Mouse (Mus musculus): ENCODE measurements around the gene Klf15. TPM values are rescaled to one million over a fixed set of nuclear protein-coding genes. Genes with fewer than 3 reads are reported as not detected.

The Klf15 gene
- polyA plus RNA-seq, 1 experiment from 2014 or later: 13.9 TPM

DNA sequence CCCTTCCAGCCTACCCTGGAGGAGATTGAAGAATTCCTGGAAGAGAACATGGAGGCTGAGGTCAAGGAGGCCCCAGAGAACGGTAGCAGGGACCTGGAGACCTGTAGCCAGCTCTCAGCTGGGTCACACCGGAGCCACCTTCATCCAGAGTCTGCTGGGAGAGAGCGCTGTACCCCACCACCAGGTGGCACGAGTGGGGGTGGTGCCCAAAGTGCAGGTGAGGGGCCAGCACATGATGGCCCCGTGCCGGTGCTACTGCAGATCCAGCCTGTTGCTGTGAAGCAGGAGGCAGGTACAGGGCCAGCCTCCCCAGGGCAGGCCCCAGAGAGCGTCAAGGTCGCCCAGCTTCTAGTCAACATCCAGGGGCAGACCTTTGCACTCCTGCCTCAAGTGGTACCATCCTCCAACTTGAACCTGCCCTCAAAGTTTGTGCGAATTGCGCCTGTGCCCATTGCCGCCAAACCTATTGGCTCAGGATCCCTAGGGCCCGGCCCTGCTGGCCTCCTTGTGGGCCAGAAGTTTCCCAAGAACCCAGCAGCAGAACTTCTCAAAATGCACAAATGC, 4.6 kb downstream of the Klf15 start:
- no peaks in the 10 kb centered on the region for H3K36me3 ChIP-seq (ENCODE audit: control insufficient read depth, insufficient read depth, low read length)
- no peak overlapping the region for H3K4me2 ChIP-seq (ENCODE audit: low read length)
- no peak overlapping the region for H3K4me3 ChIP-seq (replicated peaks; ENCODE audit: low read depth, low read length)
- H3K9me3 ChIP-seq (ENCODE audit: control insufficient read depth, low read length): no peaks in the 10 kb centered on the region
- no peak for DNase-seq
- H3K27me3 ChIP-seq (ENCODE audit: control insufficient read depth, insufficient read depth, low read length): peaks cover 16% of the 10 kb centered on the region
- H3K9ac ChIP-seq (replicated peaks; ENCODE audit: low read length): no peak overlapping the region
- WGBS: 92% methylated on average over 12 of the region's 12 CpGs
- peaks cover 16% of the 10 kb centered on the region; the same call in 1 of the 2 replicates for H3K4me1 ChIP-seq (ENCODE audit: control insufficient read depth, insufficient read depth, low read length)
- no peak overlapping the region for H3K27ac ChIP-seq (replicated peaks; ENCODE audit: low read depth, low read length)
- no peak for ATAC-seq (ENCODE audit: low FRiP score, low TSS enrichment)

DNA sequence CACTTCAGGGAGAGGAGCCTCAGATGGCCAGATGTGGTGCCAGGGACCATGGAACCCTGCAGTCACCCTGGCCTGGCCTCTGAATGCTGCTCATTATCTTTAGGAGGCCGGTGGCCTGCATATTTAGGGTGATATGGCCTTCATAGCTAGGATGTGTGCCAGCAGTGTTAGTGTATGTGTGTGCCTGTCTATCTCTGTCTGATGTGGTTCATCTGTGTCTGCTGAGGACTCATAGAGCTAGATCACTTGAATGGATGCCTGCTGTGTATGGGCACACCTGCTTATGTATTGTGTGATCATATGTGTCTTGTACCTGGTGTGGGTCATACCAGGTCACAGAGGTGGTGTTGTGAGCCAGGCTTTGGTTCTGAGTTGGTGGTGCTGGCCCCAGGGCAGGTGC, 5.8 kb downstream of the Klf15 start:
- 63% methylated on average over 1 of the region's 1 CpGs for WGBS
- no peak for DNase-seq
- Histone ChIP-seq H3K27ac (replicated peaks; ENCODE audit: low read depth, low read length) (no peak overlapping the region), H3K27me3 (ENCODE audit: control insufficient read depth, insufficient read depth, low read length) (peaks cover 5% of the 10 kb centered on the region; the same call in 1 of the 2 replicates), H3K9me3 (ENCODE audit: control insufficient read depth, low read length) (no peaks in the 10 kb centered on the region), H3K4me3 (replicated peaks; ENCODE audit: low read depth, low read length) (no peak overlapping the region), H3K36me3 (ENCODE audit: control insufficient read depth, insufficient read depth, low read length) (no peaks in the 10 kb centered on the region), H3K4me2 (ENCODE audit: low read length) (no peak overlapping the region), H3K9ac (replicated peaks; ENCODE audit: low read length) (no peak overlapping the region), H3K4me1 (ENCODE audit: control insufficient read depth, insufficient read depth, low read length) (peaks cover 7% of the 10 kb centered on the region; the same call in 1 of the 2 replicates)
- ATAC-seq (ENCODE audit: low FRiP score, low TSS enrichment): no peak

DNA sequence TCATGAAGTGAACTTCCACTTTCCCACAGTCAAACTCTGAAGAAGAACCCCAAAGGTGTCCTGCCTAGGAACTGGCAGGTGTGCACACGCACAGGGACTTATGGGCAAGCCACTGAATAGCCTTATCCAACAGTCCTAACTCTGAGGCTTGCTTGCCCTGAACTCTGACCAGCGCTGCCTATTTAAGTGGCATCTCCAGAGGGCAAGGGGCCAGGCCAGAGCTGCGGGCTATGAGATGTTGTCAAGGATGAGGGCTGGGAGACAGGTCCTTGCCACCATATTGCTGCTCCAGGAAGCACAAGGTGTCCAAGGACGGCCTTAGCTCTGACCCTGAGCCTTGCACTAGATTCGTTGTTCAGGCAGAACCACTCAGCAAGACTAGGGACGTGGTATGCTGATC, 6.7 kb downstream of the Klf15 start:
- Histone ChIP-seq H3K9ac (replicated peaks; ENCODE audit: low read length) (no peak overlapping the region), H3K4me1 (ENCODE audit: control insufficient read depth, insufficient read depth, low read length) (no peaks in the 10 kb centered on the region), H3K4me3 (replicated peaks; ENCODE audit: low read depth, low read length) (no peak overlapping the region), H3K36me3 (ENCODE audit: control insufficient read depth, insufficient read depth, low read length) (no peaks in the 10 kb centered on the region), H3K4me2 (ENCODE audit: low read length) (no peak overlapping the region), H3K27ac (replicated peaks; ENCODE audit: low read depth, low read length) (no peak overlapping the region), H3K9me3 (ENCODE audit: control insufficient read depth, low read length) (no peaks in the 10 kb centered on the region), H3K27me3 (ENCODE audit: control insufficient read depth, insufficient read depth, low read length) (no peaks in the 10 kb centered on the region)
- DNase-seq: no peak
- 92% methylated on average over 6 of the region's 6 CpGs for WGBS
- ATAC-seq (ENCODE audit: low FRiP score, low TSS enrichment): no peak

DNA sequence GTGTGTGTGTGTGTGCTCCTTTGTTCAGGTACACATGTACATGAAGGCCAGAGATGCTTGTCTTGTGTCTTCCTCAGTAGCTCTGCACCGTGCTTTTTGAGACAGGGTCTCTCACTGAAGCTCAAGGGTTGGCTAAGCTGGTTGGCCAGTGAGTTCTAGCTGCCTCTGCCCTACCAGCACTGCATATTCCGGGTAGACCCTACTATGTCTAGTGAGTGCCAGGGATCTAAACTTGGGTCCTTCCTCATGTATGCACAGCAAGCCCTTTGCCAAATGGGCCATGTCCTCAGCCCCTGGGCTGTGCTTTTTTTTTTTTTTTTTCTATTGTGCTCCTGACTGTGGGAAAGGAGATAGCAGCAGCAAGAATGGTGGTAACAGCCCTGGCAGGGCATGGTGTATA, 7.9 kb downstream of the Klf15 start:
- H3K27me3 ChIP-seq (ENCODE audit: control insufficient read depth, insufficient read depth, low read length): no peaks in the 10 kb centered on the region
- DNase-seq: no peak

GRCm38 (mm10) chr6:90470947-90471541, 8.7 kb downstream of the Klf15 start:
- 75% methylated on average over 12 of the region's 12 CpGs for WGBS
- Histone ChIP-seq H3K4me3 (replicated peaks; ENCODE audit: low read depth, low read length) (no peak overlapping the region), H3K36me3 (ENCODE audit: control insufficient read depth, insufficient read depth, low read length) (no peaks in the 10 kb centered on the region), H3K9ac (replicated peaks; ENCODE audit: low read length) (no peak overlapping the region), H3K27ac (replicated peaks; ENCODE audit: low read depth, low read length) (no peak overlapping the region), H3K9me3 (ENCODE audit: control insufficient read depth, low read length) (no peaks in the 10 kb centered on the region), H3K27me3 (ENCODE audit: control insufficient read depth, insufficient read depth, low read length) (no peaks in the 10 kb centered on the region), H3K4me2 (ENCODE audit: low read length) (no peak overlapping the region), H3K4me1 (ENCODE audit: control insufficient read depth, insufficient read depth, low read length) (no peaks in the 10 kb centered on the region)
- ATAC-seq (ENCODE audit: low FRiP score, low TSS enrichment): no peak
- DNase-seq: no peak

More for the DNA sequence above, 7.9 kb downstream of the Klf15 start:
- no peak overlapping the region for H3K9ac ChIP-seq (replicated peaks; ENCODE audit: low read length)
- H3K27ac ChIP-seq (replicated peaks; ENCODE audit: low read depth, low read length): no peak overlapping the region
- no peaks in the 10 kb centered on the region for H3K4me1 ChIP-seq (ENCODE audit: control insufficient read depth, insufficient read depth, low read length)
- no peak for ATAC-seq (ENCODE audit: low FRiP score, low TSS enrichment)
- H3K36me3 ChIP-seq (ENCODE audit: control insufficient read depth, insufficient read depth, low read length): no peaks in the 10 kb centered on the region
- H3K9me3 ChIP-seq (ENCODE audit: control insufficient read depth, low read length): no peaks in the 10 kb centered on the region
- no peak overlapping the region for H3K4me3 ChIP-seq (replicated peaks; ENCODE audit: low read depth, low read length)
- 94% methylated on average over 2 of the region's 2 CpGs for WGBS
- no peak overlapping the region for H3K4me2 ChIP-seq (ENCODE audit: low read length)

DNA sequence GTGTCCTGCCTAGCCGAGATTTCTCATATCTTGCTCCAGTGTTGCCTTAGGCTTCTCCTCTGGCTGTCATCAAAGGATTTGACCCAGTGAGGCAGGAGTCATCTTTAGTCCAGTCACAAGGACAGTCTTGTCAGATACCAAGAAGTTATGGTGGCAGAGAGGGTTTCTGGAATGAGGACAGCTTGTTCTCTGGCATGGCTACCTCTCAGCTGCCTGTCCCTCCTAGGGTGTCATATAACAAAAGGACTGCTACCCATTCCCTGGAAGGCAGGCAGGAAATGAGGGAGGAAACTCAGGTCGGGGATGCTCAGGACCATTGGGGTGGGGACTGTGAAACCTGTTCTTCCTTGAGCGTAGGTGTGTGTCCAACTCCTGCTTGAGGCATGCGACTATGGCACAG, 9.7 kb downstream of the Klf15 start:
- no peaks in the 10 kb centered on the region for H3K27me3 ChIP-seq (ENCODE audit: control insufficient read depth, insufficient read depth, low read length)
- H3K27ac ChIP-seq (replicated peaks; ENCODE audit: low read depth, low read length): no peak overlapping the region
- DNase-seq (no peak), ATAC-seq (ENCODE audit: low FRiP score, low TSS enrichment) (no peak)
- H3K4me1 ChIP-seq (ENCODE audit: control insufficient read depth, insufficient read depth, low read length): no peaks in the 10 kb centered on the region
- no peaks in the 10 kb centered on the region for H3K9me3 ChIP-seq (ENCODE audit: control insufficient read depth, low read length)
- no peak overlapping the region for H3K4me3 ChIP-seq (replicated peaks; ENCODE audit: low read depth, low read length)
- 80% methylated on average over 4 of the region's 4 CpGs for WGBS
- H3K4me2 ChIP-seq (ENCODE audit: low read length): no peak overlapping the region
- H3K9ac ChIP-seq (replicated peaks; ENCODE audit: low read length): no peak overlapping the region
- no peaks in the 10 kb centered on the region for H3K36me3 ChIP-seq (ENCODE audit: control insufficient read depth, insufficient read depth, low read length)

GRCm38 (mm10) chr6:90472697-90473096, 10.3 kb downstream of the Klf15 start:
- DNase-seq: no peak
- Histone ChIP-seq H3K27me3 (ENCODE audit: control insufficient read depth, insufficient read depth, low read length) (no peaks in the 10 kb centered on the region), H3K4me3 (replicated peaks; ENCODE audit: low read depth, low read length) (no peak overlapping the region), H3K36me3 (ENCODE audit: control insufficient read depth, insufficient read depth, low read length) (no peaks in the 10 kb centered on the region), H3K4me1 (ENCODE audit: control insufficient read depth, insufficient read depth, low read length) (no peaks in the 10 kb centered on the region), H3K9ac (replicated peaks; ENCODE audit: low read length) (no peak overlapping the region), H3K27ac (replicated peaks; ENCODE audit: low read depth, low read length) (no peak overlapping the region), H3K4me2 (ENCODE audit: low read length) (no peak overlapping the region), H3K9me3 (ENCODE audit: control insufficient read depth, low read length) (no peaks in the 10 kb centered on the region)
- 92% methylated on average over 3 of the region's 3 CpGs for whole genome bisulfite sequencing
- no peak for ATAC-seq (ENCODE audit: low FRiP score, low TSS enrichment)

- H3K9me3 ChIP-seq (ENCODE audit: control insufficient read depth, low read length): no peaks in the 10 kb centered on the region
- H3K36me3 ChIP-seq (ENCODE audit: control insufficient read depth, insufficient read depth, low read length): no peaks in the 10 kb centered on the region
- no peak for DNase-seq
- H3K27me3 ChIP-seq (ENCODE audit: control insufficient read depth, insufficient read depth, low read length): no peaks in the 10 kb centered on the region
- no peaks in the 10 kb centered on the region for H3K4me1 ChIP-seq (ENCODE audit: control insufficient read depth, insufficient read depth, low read length)
- no peak overlapping the region for H3K9ac ChIP-seq (replicated peaks; ENCODE audit: low read length)
- H3K4me2 ChIP-seq (ENCODE audit: low read length): no peak overlapping the region
- ATAC-seq (ENCODE audit: low FRiP score, low TSS enrichment): no peak
- H3K4me3 ChIP-seq (replicated peaks; ENCODE audit: low read depth, low read length): no peak overlapping the region
- 94% methylated on average over 24 of the region's 24 CpGs for WGBS
- no peak overlapping the region for H3K27ac ChIP-seq (replicated peaks; ENCODE audit: low read depth, low read length)
Measured at GRCm38 (mm10) chr6:90473630-90474360, 11.4 kb downstream of the Klf15 start.

DNA sequence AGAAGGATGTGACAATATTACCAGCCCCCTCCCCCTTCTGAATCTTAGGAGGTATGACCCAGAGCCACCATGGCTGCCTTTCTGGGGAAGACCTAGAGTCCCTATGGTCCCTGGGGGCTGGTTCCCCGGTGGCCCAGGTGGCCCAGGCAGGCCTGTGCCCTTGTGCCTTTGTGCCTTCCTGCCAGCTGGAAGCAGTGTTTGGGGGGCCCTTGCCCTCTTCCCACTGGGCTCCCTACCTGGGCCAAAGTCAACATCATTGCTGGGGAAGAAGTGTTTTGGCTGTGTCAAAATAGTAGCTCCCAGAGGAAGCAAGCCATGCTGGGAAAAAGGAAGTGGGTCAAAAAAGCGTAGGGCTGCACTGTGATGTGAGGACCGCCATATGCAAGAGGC, 12.0 kb downstream of the Klf15 start:
- no peaks in the 10 kb centered on the region for H3K36me3 ChIP-seq (ENCODE audit: control insufficient read depth, insufficient read depth, low read length)
- H3K9ac ChIP-seq (replicated peaks; ENCODE audit: low read length): no peak overlapping the region
- no peak overlapping the region for H3K27ac ChIP-seq (replicated peaks; ENCODE audit: low read depth, low read length)
- ATAC-seq (ENCODE audit: low FRiP score, low TSS enrichment) (no peak), DNase-seq (no peak)
- H3K9me3 ChIP-seq (ENCODE audit: control insufficient read depth, low read length): no peaks in the 10 kb centered on the region
- no peak overlapping the region for H3K4me2 ChIP-seq (ENCODE audit: low read length)
- H3K4me3 ChIP-seq (replicated peaks; ENCODE audit: low read depth, low read length): no peak overlapping the region
- H3K4me1 ChIP-seq (ENCODE audit: control insufficient read depth, insufficient read depth, low read length): no peaks in the 10 kb centered on the region
- no peaks in the 10 kb centered on the region for H3K27me3 ChIP-seq (ENCODE audit: control insufficient read depth, insufficient read depth, low read length)
- 96% methylated on average over 3 of the region's 3 CpGs for WGBS

Data from midbrain, embryonic 14.5 days (tissue).